Comparison of ENCODE assay signal across 8 mouse cellular contexts in genomic region chr12:83633807-83634206, GRCm38 (mm10). TPM values are rescaled to one million over a fixed set of nuclear protein-coding genes. Genes with fewer than 3 reads are reported as not detected.
DNase-seq lines count a peak whose midpoint lies in the region; ATAC-seq and TF ChIP-seq lines count a peak whose summit lies in the region.

No protein-coding gene starts in this region.

- TF ChIP-seq CTCF in layer of hippocampus, adult 2 months (conservative IDR thresholded peaks at IDR 0.05) = no peak

- no peaks in the 10 kb centered on the region for H3K27me3 ChIP-seq in embryonic facial prominence, embryonic 12.5 days
- H3K27me3 ChIP-seq in intestine, embryonic 15.5 days (replicated peaks) = no peaks in the 10 kb centered on the region
- no peaks in the 10 kb centered on the region for H3K27me3 ChIP-seq in myocyte (ENCODE audit: control insufficient read depth, insufficient read depth, insufficient read length)

- peak overlapping the region; percentile 89; the same call in 1 of the 2 replicates for H3K4me3 ChIP-seq in layer of hippocampus, adult 2 months
- 0 out of 2 replicates have a peak overlapping the region, but pooled peaks have one; percentile 15 for H3K4me3 ChIP-seq in embryonic facial prominence, embryonic 12.5 days
- no peak overlapping the region for H3K4me3 ChIP-seq in intestine, embryonic 15.5 days (replicated peaks)
- peak overlapping the region; percentile 61 for H3K4me3 ChIP-seq in myocyte

- H3K9me3 ChIP-seq in embryonic facial prominence, embryonic 12.5 days = no peaks in the 10 kb centered on the region
- no peaks in the 10 kb centered on the region for H3K9me3 ChIP-seq in intestine, embryonic 15.5 days

- peaks cover 6% of the 10 kb centered on the region; the same call in 1 of the 2 replicates for H3K4me1 ChIP-seq in embryonic facial prominence, embryonic 12.5 days
- no peaks in the 10 kb centered on the region for H3K4me1 ChIP-seq in intestine, embryonic 15.5 days (replicated peaks)

- no peak overlapping the region for H3ac ChIP-seq in myocyte (ENCODE audit: control insufficient read depth, insufficient read length)

- no peak for ATAC-seq in embryonic facial prominence, embryonic 12.5 days (ENCODE audit: insufficient number of reproducible peaks, insufficient read depth, low FRiP score, low TSS enrichment)
- ATAC-seq in intestine, embryonic 15.5 days = no peak

- H3K27ac ChIP-seq in layer of hippocampus, adult 2 months = no peak overlapping the region
- H3K27ac ChIP-seq in embryonic facial prominence, embryonic 12.5 days = no peak overlapping the region
- H3K27ac ChIP-seq in intestine, embryonic 15.5 days = no peak overlapping the region

- peaks cover 70% of the 10 kb centered on the region for H3K79me2 ChIP-seq in myocyte (ENCODE audit: control insufficient read depth, insufficient read depth)

- no peak for TF ChIP-seq POLR2A in myocyte (IDR thresholded peaks at IDR 0.05; ENCODE audit: insufficient read length, low read depth)

- no peak overlapping the region for H3K9ac ChIP-seq in embryonic facial prominence, embryonic 12.5 days
- no peak overlapping the region for H3K9ac ChIP-seq in intestine, embryonic 15.5 days

- WGBS in embryonic facial prominence, embryonic 12.5 days = 34% methylated on average over 2 of the region's 2 CpGs
- WGBS in intestine, embryonic 15.5 days = 35% methylated on average over 2 of the region's 2 CpGs

- peaks cover 26% of the 10 kb centered on the region for H3K36me3 ChIP-seq in embryonic facial prominence, embryonic 12.5 days
- H3K36me3 ChIP-seq in intestine, embryonic 15.5 days = peaks cover 10% of the 10 kb centered on the region
- peaks cover 20% of the 10 kb centered on the region for H3K36me3 ChIP-seq in myocyte (ENCODE audit: control insufficient read depth, insufficient read depth)

- peak overlapping the region; percentile 62 for H3K4me2 ChIP-seq in embryonic facial prominence, embryonic 12.5 days (replicated peaks)
- H3K4me2 ChIP-seq in intestine, embryonic 15.5 days (replicated peaks) = peak overlapping the region; percentile 58
- H3K4me2 ChIP-seq in myocyte (ENCODE audit: low read depth) = peak overlapping the region; percentile 82

- DNase-seq in layer of hippocampus, adult 2 months (ENCODE audit: low spot score in 2 of 2) = no peak
- DNase-seq in layer of hippocampus, adult 11-12 months (ENCODE audit: low spot score) = no peak
- DNase-seq in cerebellum, postnatal 25 days = no peak
- DNase-seq in cerebellum, postnatal 4 days (ENCODE audit: low spot score in 2 of 2) = no peak
- no peak for DNase-seq in urinary bladder, adult 2 months (ENCODE audit: low spot score)

TF ChIP-seq in myocyte, 11 proteins besides CTCF, POLR2A, EP300 and RAD21:
- TF ChIP-seq TCF3 (IDR thresholded peaks at IDR 0.05; ENCODE audit: insufficient read length, low read depth) (no peak), E2F4 (IDR thresholded peaks at IDR 0.05; ENCODE audit: insufficient read depth) (no peak), POLR2AphosphoS2 (IDR thresholded peaks at IDR 0.05; ENCODE audit: insufficient read length, low read depth) (no peak)

RNA-seq across cellular contexts. Expression of gene Rbm25, which starts 2.8 kb away (rescaled TPM):
- total RNA-seq in layer of hippocampus, adult 2 months (2021) = 100 to 1,000 TPM; 130 to 143 TPM
- polyA plus RNA-seq in embryonic facial prominence, embryonic 12.5 days (2016; fragmentation: Nextera tagmentation; extraction: Ambion mirVana) = 304 and 305 TPM in 2 replicates
- 219 and 237 TPM in 2 replicates for polyA plus RNA-seq in intestine, embryonic 15.5 days (2015; fragmentation: Nextera tagmentation; extraction: Ambion mirVana)
- 17.6 TPM for polyA plus RNA-seq in myocyte (2012; fragmentation: generic; extraction: Trizol)
- polyA plus RNA-seq in urinary bladder, adult 2 months (2012; rRNA removed) = 78.7 and 103 TPM in 2 replicates

RNA-seq across cellular contexts. Expression of gene Zfyve1, which starts 36.8 kb away (rescaled TPM):
- total RNA-seq in layer of hippocampus, adult 2 months (2021) = 10 to 100 TPM; 42.6 to 45.9 TPM
- polyA plus RNA-seq in embryonic facial prominence, embryonic 12.5 days (2016; fragmentation: Nextera tagmentation; extraction: Ambion mirVana) = 27.0 and 31.6 TPM in 2 replicates
- polyA plus RNA-seq in intestine, embryonic 15.5 days (2015; fragmentation: Nextera tagmentation; extraction: Ambion mirVana) = 11.3 and 11.7 TPM in 2 replicates
- 16.8 TPM for polyA plus RNA-seq in myocyte (2012; fragmentation: generic; extraction: Trizol)
- polyA plus RNA-seq in urinary bladder, adult 2 months (2012; rRNA removed) = 26.5 and 31.2 TPM in 2 replicates

RNA-seq across cellular contexts. Expression of gene Psen1, which starts 54.1 kb away (rescaled TPM):
- 10 to 100 TPM; 64.7 to 67.5 TPM for total RNA-seq in layer of hippocampus, adult 2 months (2021)
- 59.5 and 64.2 TPM in 2 replicates for polyA plus RNA-seq in embryonic facial prominence, embryonic 12.5 days (2016; fragmentation: Nextera tagmentation; extraction: Ambion mirVana)
- polyA plus RNA-seq in intestine, embryonic 15.5 days (2015; fragmentation: Nextera tagmentation; extraction: Ambion mirVana) = 82.5 and 85.1 TPM in 2 replicates
- polyA plus RNA-seq in myocyte (2012; fragmentation: generic; extraction: Trizol) = 53.7 TPM
- polyA plus RNA-seq in urinary bladder, adult 2 months (2012; rRNA removed) = 27.8 and 40.8 TPM in 2 replicates
